Mouse (Mus musculus): ENCODE measurements around the gene Anp32e. TPM values are rescaled to one million over a fixed set of nuclear protein-coding genes. Genes with fewer than 3 reads are reported as not detected.
A peak's percentile ranks its signal among the peaks of the same experiment; 100 is the strongest.

The Anp32e gene
- total and polyA plus RNA-seq, 3 experiments = 94.7 to 405 (median 180) TPM

DNA sequence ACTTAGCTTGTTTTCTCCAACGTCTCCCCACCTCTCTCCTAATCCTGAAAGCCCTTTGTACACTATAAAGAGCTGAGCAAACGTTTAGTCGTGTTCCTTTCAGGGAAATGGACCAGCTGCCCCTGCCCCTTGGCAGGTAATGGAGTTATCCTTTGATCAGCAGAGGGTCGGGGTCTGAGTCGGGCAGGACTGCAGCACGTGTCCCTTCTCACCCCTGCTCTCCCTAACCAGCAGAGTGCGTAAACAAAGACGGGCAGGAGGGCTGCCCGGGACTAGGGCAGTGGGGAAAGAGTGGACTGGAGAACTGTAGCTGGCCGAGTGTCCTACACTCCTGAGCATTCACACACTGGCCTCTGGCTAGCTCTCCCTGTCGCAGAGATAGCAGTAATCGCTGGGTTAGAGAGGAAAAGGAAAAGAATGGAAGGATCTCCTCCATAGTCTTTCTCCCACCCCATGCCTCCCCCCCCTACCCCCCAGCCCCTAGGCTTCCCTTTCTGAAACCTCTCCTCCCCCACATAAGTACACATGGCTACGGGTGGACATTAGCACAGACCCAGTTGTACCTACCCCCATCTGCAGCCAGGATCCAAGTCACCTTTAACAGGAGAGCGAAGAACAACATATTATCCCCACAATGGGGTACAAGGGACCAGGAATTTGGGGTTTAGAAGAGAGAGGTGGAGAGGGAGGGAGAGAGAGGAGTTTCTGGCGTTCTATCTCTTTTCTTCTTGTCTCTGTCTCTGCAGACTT, 25.1 kb upstream of the Anp32e start:
- no peak for TF ChIP-seq CTCF (IDR thresholded peaks at IDR 0.05; ENCODE audit: low read depth, low read length)
- TF ChIP-seq GATA1 (IDR thresholded peaks at IDR 0.05; ENCODE audit: borderline replicate concordance, low read length) = no peak
- H3K36me3 ChIP-seq (replicated peaks) = peaks cover 5% of the 10 kb centered on the region
- no peak overlapping the region for H3K4me3 ChIP-seq (ENCODE audit: low read depth, low read length)
- H3K27me3 ChIP-seq (ENCODE audit: insufficient read depth, low read length) = peaks cover 64% of the 10 kb centered on the region
- no peaks in the 10 kb centered on the region for H3K9me3 ChIP-seq (replicated peaks)
- ATAC-seq (ENCODE audit: extremely low read depth, insufficient number of reproducible peaks, low FRiP score, poor library complexity, severe bottlenecking) (no peak), DNase-seq (ENCODE audit: low spot score) (no peak)
- peaks cover 36% of the 10 kb centered on the region for H3K4me1 ChIP-seq (ENCODE audit: insufficient read depth, low read depth, low read length)

DNA sequence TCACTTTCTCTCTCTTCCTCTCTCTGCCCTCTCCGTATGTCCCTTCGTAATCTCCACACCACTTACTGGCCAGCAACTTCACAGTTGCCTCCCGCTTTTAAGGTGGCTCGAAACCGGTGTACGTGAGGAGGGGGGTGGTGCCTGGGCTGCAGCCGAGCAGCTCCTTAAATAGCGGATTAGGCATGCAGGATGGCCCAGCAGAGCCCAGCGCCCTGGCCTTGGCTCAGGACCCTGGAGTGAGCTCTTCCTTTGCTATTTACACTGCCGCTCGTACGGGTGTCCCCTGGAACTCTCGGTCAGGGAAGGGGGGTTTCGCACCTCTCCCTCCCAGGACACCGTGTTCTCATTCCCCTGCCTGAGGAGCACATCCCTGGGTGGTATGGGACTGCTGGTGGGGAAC, 24.5 kb upstream of the Anp32e start, which contains the start of gene Car14:
TSS of gene Car14 (minus strand) at position 124 of the 400 bp plus-strand sequence.
- ATAC-seq (ENCODE audit: extremely low read depth, insufficient number of reproducible peaks, low FRiP score, poor library complexity, severe bottlenecking) (no peak), DNase-seq (ENCODE audit: low spot score) (no peak)
- H3K36me3 ChIP-seq (replicated peaks) = no peaks in the 10 kb centered on the region
- TF ChIP-seq GATA1 (IDR thresholded peaks at IDR 0.05; ENCODE audit: borderline replicate concordance, low read length) = no peak
- no peak for TF ChIP-seq POLR2AphosphoS5 (IDR thresholded peaks at IDR 0.05; ENCODE audit: insufficient replicate concordance, low read depth, low read length)
- peaks cover 69% of the 10 kb centered on the region for H3K27me3 ChIP-seq (ENCODE audit: insufficient read depth, low read length)
- no peaks in the 10 kb centered on the region for H3K9me3 ChIP-seq (replicated peaks)
- H3K4me3 ChIP-seq (ENCODE audit: low read depth, low read length) = peak within 1 kb of the TSS; percentile 60; the same call in 1 of the 2 replicates
- H3K4me1 ChIP-seq (ENCODE audit: insufficient read depth, low read depth, low read length) = peaks cover 34% of the 10 kb centered on the region

DNA sequence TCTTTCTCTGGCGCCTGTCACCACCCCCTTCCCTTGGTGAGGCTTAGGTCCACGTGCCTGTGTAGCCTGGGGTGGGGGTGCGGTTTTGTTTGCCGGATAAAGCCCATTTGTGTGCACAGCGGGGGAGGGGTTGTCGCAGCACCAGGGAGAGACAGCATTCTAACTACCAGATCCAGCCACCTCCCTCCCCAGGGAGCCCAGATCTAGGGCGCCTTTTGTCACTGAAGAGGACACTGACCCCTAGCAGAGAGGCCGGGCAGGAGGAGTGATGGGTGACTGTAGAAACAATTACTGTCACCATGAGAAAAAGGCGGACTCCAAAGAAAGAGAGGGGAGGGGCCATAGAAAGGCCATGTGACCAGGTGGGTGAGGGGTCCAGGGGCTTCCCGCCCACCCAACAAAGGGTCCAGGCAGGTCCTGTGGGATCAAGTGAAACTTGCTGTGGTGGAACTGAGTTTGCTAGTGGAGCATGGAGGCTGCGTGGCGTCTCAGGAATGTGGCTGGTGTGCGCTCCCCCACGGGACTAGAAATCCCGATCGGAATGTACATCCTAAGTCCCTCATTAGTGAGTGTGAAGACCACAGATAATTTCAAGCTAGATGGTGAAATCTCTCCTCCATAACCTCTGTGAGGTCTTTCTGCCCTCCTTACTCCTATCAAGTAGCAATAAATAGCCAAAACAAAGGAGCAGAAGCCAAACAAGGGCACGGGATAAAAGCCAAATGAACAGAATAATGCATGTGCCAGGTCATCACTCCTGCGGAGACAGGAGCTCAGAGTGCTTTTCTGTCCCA, 23.7 kb upstream of the Anp32e start:
- ATAC-seq (ENCODE audit: extremely low read depth, insufficient number of reproducible peaks, low FRiP score, poor library complexity, severe bottlenecking) (no peak), DNase-seq (ENCODE audit: low spot score) (no peak)
- H3K36me3 ChIP-seq (replicated peaks) = no peaks in the 10 kb centered on the region
- TF ChIP-seq GATA2 (IDR thresholded peaks at IDR 0.05; ENCODE audit: borderline replicate concordance, low read depth, low read length) = no peak
- no peak for TF ChIP-seq CTCF (IDR thresholded peaks at IDR 0.05; ENCODE audit: low read depth, low read length)
- no peak for TF ChIP-seq TAL1 (conservative IDR thresholded peaks at IDR 0.05; ENCODE audit: low read depth, low read length)
- no peak for TF ChIP-seq GATA1 (IDR thresholded peaks at IDR 0.05; ENCODE audit: borderline replicate concordance, low read length)
- TF ChIP-seq POLR2AphosphoS5 (IDR thresholded peaks at IDR 0.05; ENCODE audit: insufficient replicate concordance, low read depth, low read length) = no peak
- peaks cover 36% of the 10 kb centered on the region for H3K4me1 ChIP-seq (ENCODE audit: insufficient read depth, low read depth, low read length)
- H3K9me3 ChIP-seq (replicated peaks) = no peaks in the 10 kb centered on the region
- peaks cover 65% of the 10 kb centered on the region for H3K27me3 ChIP-seq (ENCODE audit: insufficient read depth, low read length)
- peak overlapping the region; percentile 60; the same call in 1 of the 2 replicates for H3K4me3 ChIP-seq (ENCODE audit: low read depth, low read length)

DNA sequence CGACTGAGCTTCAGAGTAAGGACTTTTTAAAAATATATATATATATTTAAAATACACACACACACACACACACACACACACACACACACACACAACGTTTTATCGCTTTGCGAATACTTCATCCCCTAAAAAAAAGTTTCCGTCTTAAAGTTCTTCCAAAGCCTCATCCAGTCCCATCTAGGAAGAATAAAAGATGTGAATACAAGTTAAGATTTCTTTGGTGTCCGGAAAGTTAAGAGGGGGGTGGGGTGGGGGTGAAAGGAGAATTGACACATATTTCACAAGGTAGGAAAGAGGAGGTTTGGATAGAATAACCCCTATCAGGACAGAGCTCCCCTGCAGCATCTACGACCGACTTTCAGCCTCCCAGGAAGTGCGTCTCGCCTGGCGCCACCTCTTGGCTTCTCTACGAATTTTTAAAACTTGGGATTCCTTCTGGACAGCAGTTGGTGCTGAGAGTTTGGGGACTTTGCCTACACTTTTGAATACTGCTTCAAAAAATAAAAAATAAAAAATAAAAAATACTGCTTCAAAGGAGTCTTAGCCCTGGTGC, 23.0 kb upstream of the Anp32e start:
- TF ChIP-seq POLR2AphosphoS5 (IDR thresholded peaks at IDR 0.05; ENCODE audit: insufficient replicate concordance, low read depth, low read length) (no peak), GATA2 (IDR thresholded peaks at IDR 0.05; ENCODE audit: borderline replicate concordance, low read depth, low read length) (no peak), GATA1 (IDR thresholded peaks at IDR 0.05; ENCODE audit: borderline replicate concordance, low read length) (no peak), TAL1 (conservative IDR thresholded peaks at IDR 0.05; ENCODE audit: low read depth, low read length) (no peak), CTCF (IDR thresholded peaks at IDR 0.05; ENCODE audit: low read depth, low read length) (no peak)
- no peaks in the 10 kb centered on the region for H3K9me3 ChIP-seq (replicated peaks)
- H3K27me3 ChIP-seq (ENCODE audit: insufficient read depth, low read length) = peaks cover 67% of the 10 kb centered on the region
- ATAC-seq (ENCODE audit: extremely low read depth, insufficient number of reproducible peaks, low FRiP score, poor library complexity, severe bottlenecking) (no peak), DNase-seq (ENCODE audit: low spot score) (peak; percentile 55)
- H3K36me3 ChIP-seq (replicated peaks) = no peaks in the 10 kb centered on the region
- H3K4me1 ChIP-seq (ENCODE audit: insufficient read depth, low read depth, low read length) = peaks cover 39% of the 10 kb centered on the region
- no peak overlapping the region; the same call in 1 of the 2 replicates for H3K4me3 ChIP-seq (ENCODE audit: low read depth, low read length)

DNA sequence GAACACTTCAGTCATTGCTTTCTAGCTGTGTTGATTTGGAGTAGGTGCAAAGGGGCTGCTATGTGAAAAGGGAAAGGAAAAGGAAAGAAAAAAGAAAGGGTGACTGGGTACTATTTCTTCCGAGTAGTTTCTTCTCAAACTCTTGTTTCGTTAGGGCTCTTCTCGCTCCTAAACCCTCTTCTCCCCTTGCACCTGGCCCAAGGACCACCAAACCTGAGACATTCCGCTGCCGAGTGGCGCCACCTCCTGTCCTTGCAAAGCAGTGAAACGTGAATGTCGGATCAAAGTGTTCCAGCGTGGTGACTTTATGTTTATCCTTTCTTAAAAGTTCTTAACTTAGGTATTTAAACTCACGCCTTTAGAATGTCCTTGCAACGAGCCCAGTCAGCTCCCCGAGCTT, 22.2 kb upstream of the Anp32e start:
- Histone ChIP-seq H3K4me3 (ENCODE audit: low read depth, low read length) (peak overlapping the region; percentile 40; the same call in 1 of the 2 replicates), H3K9me3 (replicated peaks) (no peaks in the 10 kb centered on the region), H3K27me3 (ENCODE audit: insufficient read depth, low read length) (peaks cover 59% of the 10 kb centered on the region), H3K36me3 (replicated peaks) (no peaks in the 10 kb centered on the region), H3K4me1 (ENCODE audit: insufficient read depth, low read depth, low read length) (peaks cover 39% of the 10 kb centered on the region)
- ATAC-seq (ENCODE audit: extremely low read depth, insufficient number of reproducible peaks, low FRiP score, poor library complexity, severe bottlenecking) (no peak), DNase-seq (ENCODE audit: low spot score) (no peak)
- TF ChIP-seq TAL1 (conservative IDR thresholded peaks at IDR 0.05; ENCODE audit: low read depth, low read length) = no peak
- TF ChIP-seq GATA2 (IDR thresholded peaks at IDR 0.05; ENCODE audit: borderline replicate concordance, low read depth, low read length) = no peak

DNA sequence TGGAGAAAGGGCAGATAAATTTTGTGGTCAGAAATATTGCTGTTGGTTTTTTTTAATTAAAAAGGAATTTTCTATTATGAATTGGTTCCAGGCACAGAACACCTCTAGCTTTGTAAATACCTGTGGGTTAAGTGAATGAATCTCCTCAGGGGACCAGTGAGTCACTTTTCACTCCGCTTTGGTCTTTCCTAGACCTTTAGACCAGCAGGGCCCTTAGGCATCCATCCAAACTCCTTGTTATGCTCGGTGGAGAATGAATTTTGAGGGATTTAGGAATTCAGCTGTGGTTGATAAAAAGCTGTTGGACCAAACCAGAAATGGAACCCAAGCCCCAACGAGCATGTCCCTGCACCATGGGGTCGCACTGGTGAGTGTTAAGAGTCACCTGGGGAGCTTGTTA, 21.4 kb upstream of the Anp32e start:
- no peaks in the 10 kb centered on the region for H3K9me3 ChIP-seq (replicated peaks)
- H3K4me1 ChIP-seq (ENCODE audit: insufficient read depth, low read depth, low read length) = peaks cover 39% of the 10 kb centered on the region
- H3K27me3 ChIP-seq (ENCODE audit: insufficient read depth, low read length) = peaks cover 52% of the 10 kb centered on the region
- no peak overlapping the region for H3K4me3 ChIP-seq (ENCODE audit: low read depth, low read length)
- DNase-seq (ENCODE audit: low spot score) (no peak), ATAC-seq (ENCODE audit: extremely low read depth, insufficient number of reproducible peaks, low FRiP score, poor library complexity, severe bottlenecking) (no peak)
- no peaks in the 10 kb centered on the region for H3K36me3 ChIP-seq (replicated peaks)
- TF ChIP-seq CTCF (IDR thresholded peaks at IDR 0.05; ENCODE audit: low read depth, low read length) (no peak), TAL1 (conservative IDR thresholded peaks at IDR 0.05; ENCODE audit: low read depth, low read length) (no peak), GATA2 (IDR thresholded peaks at IDR 0.05; ENCODE audit: borderline replicate concordance, low read depth, low read length) (no peak), GATA1 (IDR thresholded peaks at IDR 0.05; ENCODE audit: borderline replicate concordance, low read length) (no peak), POLR2AphosphoS5 (IDR thresholded peaks at IDR 0.05; ENCODE audit: insufficient replicate concordance, low read depth, low read length) (no peak)
